Comparison of ENCODE assay signal across 8 mouse cellular contexts in genomic region chr12:79612334-79613060, GRCm38 (mm10).
DNase-seq lines count a peak whose midpoint lies in the region; ATAC-seq lines count a peak whose summit lies in the region.

No protein-coding gene starts in this region.

- H3K4me3 ChIP-seq in hindbrain, embryonic 15.5 days, result no peak overlapping the region

- peak; percentile 96 for ATAC-seq in hindbrain, embryonic 15.5 days (ENCODE audit: low FRiP score, low read depth)

- WGBS in hindbrain, embryonic 15.5 days, result 46% methylated on average over 14 of the region's 14 CpGs

- no peaks in the 10 kb centered on the region for H3K9me3 ChIP-seq in hindbrain, embryonic 15.5 days

- peak; percentile 91 for DNase-seq in R1 (ENCODE audit: low read depth, low spot score)
- peak; percentile 90 to 93 for DNase-seq in cerebellum, postnatal 25 days
- DNase-seq in frontal cortex, postnatal 25 days (ENCODE audit: low spot score in 2 of 2), result peak; percentile 28 to 71
- DNase-seq in left cerebral cortex, adult 11 months (ENCODE audit: low spot score), result peak; percentile 62
- peak; percentile 92 for DNase-seq in lung, postnatal 4 days
- DNase-seq in retina, postnatal 7 days (ENCODE audit: low read depth, low spot score), result peak; percentile 86
- peak; percentile 68 for DNase-seq in urinary bladder, adult 2 months (ENCODE audit: low spot score)

- H3K36me3 ChIP-seq in hindbrain, embryonic 15.5 days, result no peaks in the 10 kb centered on the region

- no peak overlapping the region for H3K4me2 ChIP-seq in hindbrain, embryonic 15.5 days

- H3K9ac ChIP-seq in hindbrain, embryonic 15.5 days, result no peak overlapping the region

- peak overlapping the region; percentile 75 for H3K27ac ChIP-seq in hindbrain, embryonic 15.5 days (replicated peaks)

- peaks cover 13% of the 10 kb centered on the region; the same call in 1 of the 2 replicates for H3K4me1 ChIP-seq in hindbrain, embryonic 15.5 days (replicated peaks)

- peaks cover 2% of the 10 kb centered on the region; the same call in 1 of the 2 replicates for H3K27me3 ChIP-seq in hindbrain, embryonic 15.5 days
